ENCODE assay signal across 8 mouse cellular contexts in genomic region chr1:36307495-36308280, GRCm38 (mm10). TPM values are rescaled to one million over a fixed set of nuclear protein-coding genes. Genes with fewer than 3 reads are reported as not detected.
DNase-seq lines count a peak whose midpoint lies in the region; ATAC-seq lines count a peak whose summit lies in the region.

Arid5a (plus strand) TSS chr1:36307733.

- no peaks in the 10 kb centered on the region for H3K27me3 ChIP-seq in embryonic facial prominence, embryonic 14.5 days (replicated peaks; ENCODE audit: control insufficient read depth, insufficient read depth, low read length)
- no peaks in the 10 kb centered on the region for H3K27me3 ChIP-seq in kidney, embryonic 14.5 days (ENCODE audit: control insufficient read depth, insufficient read depth, low read length)
- peaks cover 8% of the 10 kb centered on the region; the same call in 1 of the 2 replicates for H3K27me3 ChIP-seq in limb, embryonic 15.5 days

- H3K4me1 ChIP-seq in embryonic facial prominence, embryonic 14.5 days (ENCODE audit: control insufficient read depth, insufficient read depth, low read length) = peaks cover 23% of the 10 kb centered on the region
- H3K4me1 ChIP-seq in kidney, embryonic 14.5 days (ENCODE audit: control insufficient read depth, insufficient read depth, low read length) = peaks cover 21% of the 10 kb centered on the region
- peaks cover 42% of the 10 kb centered on the region for H3K4me1 ChIP-seq in limb, embryonic 15.5 days

- peak; percentile 87 for ATAC-seq in embryonic facial prominence, embryonic 14.5 days (ENCODE audit: low read depth)
- ATAC-seq in kidney, embryonic 14.5 days (ENCODE audit: low FRiP score, low TSS enrichment) = peak; percentile 91
- ATAC-seq in limb, embryonic 15.5 days (ENCODE audit: insufficient number of reproducible peaks, low FRiP score, low TSS enrichment, low read depth) = peak; percentile 85

- peak within 1 kb of the TSS; percentile 64 for H3K9ac ChIP-seq in embryonic facial prominence, embryonic 14.5 days (ENCODE audit: low read depth, low read length)
- peak within 1 kb of the TSS; percentile 60 for H3K9ac ChIP-seq in kidney, embryonic 14.5 days (ENCODE audit: low read depth, low read length)
- H3K9ac ChIP-seq in limb, embryonic 15.5 days = peak within 1 kb of the TSS; percentile 50

- WGBS in embryonic facial prominence, embryonic 14.5 days = 2% methylated on average over 36 of the region's 65 CpGs
- under 1% methylated on average over 64 of the region's 65 CpGs for WGBS in kidney, embryonic 14.5 days
- WGBS in limb, embryonic 15.5 days = under 1% methylated on average over 64 of the region's 65 CpGs

- H3K4me2 ChIP-seq in embryonic facial prominence, embryonic 14.5 days (ENCODE audit: low read depth, low read length) = peak within 1 kb of the TSS; percentile 90
- H3K4me2 ChIP-seq in kidney, embryonic 14.5 days (replicated peaks; ENCODE audit: low read depth, low read length) = peak within 1 kb of the TSS; percentile 92
- H3K4me2 ChIP-seq in limb, embryonic 15.5 days = peak within 1 kb of the TSS; percentile 80

- peak within 1 kb of the TSS; percentile 77 for H3K27ac ChIP-seq in embryonic facial prominence, embryonic 14.5 days (replicated peaks; ENCODE audit: low read depth, low read length)
- peak within 1 kb of the TSS; percentile 24; the same call in 1 of the 2 replicates for H3K27ac ChIP-seq in kidney, embryonic 14.5 days (ENCODE audit: low read depth, low read length)
- H3K27ac ChIP-seq in limb, embryonic 15.5 days = peak within 1 kb of the TSS; percentile 83

- DNase-seq in 3T3-L1 (ENCODE audit: low read depth, low spot score) = peak; percentile 95
- peak; percentile 52 to 65 for DNase-seq in adrenal gland, postnatal 4 days (ENCODE audit: low spot score in 2 of 2)
- DNase-seq in embryonic facial prominence, embryonic 14.5 days (ENCODE audit: low spot score) = peak; percentile 97
- peak; percentile 86 to 88 for DNase-seq in heart, adult 9 months (ENCODE audit: low spot score in 2 of 2)
- DNase-seq in monocyte, adult 2 months (ENCODE audit: low read depth in 1 of 2, low spot score in 2 of 2) = peak; percentile 96
- peak; percentile 92 to 93 for DNase-seq in spleen, postnatal 36 days (ENCODE audit: low spot score in 2 of 2)

- H3K9me3 ChIP-seq in embryonic facial prominence, embryonic 14.5 days (ENCODE audit: control insufficient read depth, low read length) = no peaks in the 10 kb centered on the region
- H3K9me3 ChIP-seq in kidney, embryonic 14.5 days (ENCODE audit: control insufficient read depth, low read length) = no peaks in the 10 kb centered on the region
- no peaks in the 10 kb centered on the region for H3K9me3 ChIP-seq in limb, embryonic 15.5 days

- peak within 1 kb of the TSS; percentile 62 for H3K4me3 ChIP-seq in embryonic facial prominence, embryonic 14.5 days (ENCODE audit: low read depth, low read length)
- H3K4me3 ChIP-seq in kidney, embryonic 14.5 days (ENCODE audit: low read length) = peak within 1 kb of the TSS; percentile 64
- H3K4me3 ChIP-seq in limb, embryonic 15.5 days = peak within 1 kb of the TSS; percentile 64

- no peaks in the 10 kb centered on the region for H3K36me3 ChIP-seq in embryonic facial prominence, embryonic 14.5 days (ENCODE audit: control insufficient read depth, insufficient read depth, low read length)
- H3K36me3 ChIP-seq in kidney, embryonic 14.5 days (ENCODE audit: control insufficient read depth, insufficient read depth, low read length) = no peaks in the 10 kb centered on the region
- no peaks in the 10 kb centered on the region; the same call in 1 of the 2 replicates for H3K36me3 ChIP-seq in limb, embryonic 15.5 days

RNA-seq across cellular contexts. Expression of gene Arid5a, which starts in this region (rescaled TPM):
- total RNA-seq in adrenal gland, postnatal 4 days (2021) = 1 to 10 TPM; 6.0 to 8.4 TPM
- polyA plus RNA-seq in embryonic facial prominence, embryonic 14.5 days (2014; fragmentation: Nextera tagmentation; extraction: Ambion mirVana) = 12.7 and 13.7 TPM in 2 replicates
- polyA plus RNA-seq in kidney, embryonic 14.5 days (2014; fragmentation: Nextera tagmentation; extraction: Ambion mirVana) = 2.3 and 4.5 TPM in 2 replicates
- 12.0 and 13.5 TPM in 2 replicates for polyA plus RNA-seq in limb, embryonic 15.5 days (2015; fragmentation: Nextera tagmentation; extraction: Ambion mirVana)

Comparison
In these comparisons a context has a peak if more than half of its experiments do, and no peak if none do; other contexts are left out.
1. Peak in every context shown above with its lines: DNase-seq, ATAC-seq, H3K4me3 ChIP-seq and H3K27ac ChIP-seq.
2. H3K27ac ChIP-seq: peak in every context shown above with its lines; median percentile 83 in limb, embryonic 15.5 days; 77 in embryonic facial prominence, embryonic 14.5 days; 24 in kidney, embryonic 14.5 days.